Mouse (Mus musculus) bone marrow, adult 2 months (tissue): ENCODE measurements at regions not wholly inside any gene's neighbourhood (a gene's known extent, or its start where the extent isn't known, plus 50 kb on each side); places are given as distances from the start of the nearest gene placed in this dataset.
A peak's percentile ranks its signal among the peaks of the same experiment; 100 is the strongest.

Experiments
- H3K27ac ChIP-seq: fragments of 200-500 bp; 2 replicates; pipeline ENCODE4 v1.5.1; 2012; ENCODE audit warnings: low read depth, mild to moderate bottlenecking, control low read depth, inconsistent platforms, low read length; ENCODE audit not compliant: control insufficient read depth, poor library complexity, insufficient read depth
- H3K4me1 ChIP-seq: fragments of 200-500 bp; 2 replicates; pipeline ENCODE4 v1.6.1; 2011; ENCODE audit warnings: low read length; ENCODE audit not compliant: control insufficient read depth, insufficient read depth
- H3K4me3 ChIP-seq: fragments of 200-500 bp; replicated peaks from 2 replicates; pipeline ENCODE3; 2011; ENCODE audit warnings: mild to moderate bottlenecking, low read depth, low read length, control low read depth; ENCODE audit not compliant: control insufficient read depth
- CTCF ChIP-seq: fragments of 200-500 bp; IDR thresholded peaks from 2 replicates; pipeline ENCODE4 v1.5.1; 2011; ENCODE audit warnings: low read length, control low read depth; ENCODE audit not compliant: control insufficient read depth, insufficient read depth
- POLR2A ChIP-seq: fragments of 200-500 bp; IDR thresholded peaks from 2 replicates; pipeline ENCODE4 v1.6.1; 2011; ENCODE audit warnings: low read depth, mild to moderate bottlenecking, control low read depth, low read length, borderline replicate concordance; ENCODE audit not compliant: control insufficient read depth
- WGBS: fragments of 180-500 bp; shearing (Covaris S2); methylation state at CpG from one replicate; pipeline ENCODE4 v1.1.7; 2018; 5-methylcytosine and 5-hydroxymethylcytosine counted together

DNA sequence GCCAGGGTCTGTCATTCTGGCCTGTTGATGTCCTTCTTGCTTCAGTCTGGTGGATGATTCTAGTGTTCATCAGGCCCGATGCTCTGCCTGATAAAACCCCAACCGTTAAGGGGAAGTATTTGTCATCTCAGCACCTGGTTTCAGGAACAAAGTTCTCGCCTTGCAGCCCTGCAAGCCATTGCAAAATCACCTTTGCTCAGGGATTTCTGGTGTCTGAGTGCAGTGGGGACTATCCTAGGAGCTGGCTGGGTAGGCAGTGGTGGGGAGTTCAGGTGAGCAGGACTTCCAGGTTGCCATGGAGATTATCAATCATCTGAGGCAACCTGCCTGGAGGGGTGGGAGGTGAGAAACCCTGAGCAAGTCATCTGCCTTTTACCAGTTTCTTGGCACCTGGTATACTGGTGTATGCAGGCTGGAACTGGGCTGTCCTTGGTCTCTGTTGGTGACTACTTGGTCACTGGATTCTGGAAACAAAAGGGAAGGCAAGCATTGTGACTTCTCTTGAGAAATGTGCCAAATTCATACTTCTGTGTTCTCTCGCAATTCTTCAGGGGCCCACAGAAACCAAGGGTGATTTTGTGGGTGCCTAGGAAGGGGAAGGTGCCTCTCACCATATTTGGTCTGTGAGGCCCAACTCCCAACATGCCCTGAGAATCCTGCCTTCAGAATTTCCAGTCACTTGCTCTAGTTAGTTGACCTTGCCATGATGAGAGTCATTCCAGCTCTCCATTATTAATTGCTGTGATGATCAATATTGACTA, 154.7 kb upstream of the Id2 start:
- WGBS: 9% methylated on average over 4 of the region's 4 CpGs
- TF ChIP-seq CTCF (no peak), POLR2A (no peak)
- Histone ChIP-seq H3K4me3 (no peak overlapping the region), H3K27ac (peak overlapping the region; percentile 90), H3K4me1 (peaks cover 6% of the 10 kb centered on the region; the same call in 1 of the 2 replicates)

DNA sequence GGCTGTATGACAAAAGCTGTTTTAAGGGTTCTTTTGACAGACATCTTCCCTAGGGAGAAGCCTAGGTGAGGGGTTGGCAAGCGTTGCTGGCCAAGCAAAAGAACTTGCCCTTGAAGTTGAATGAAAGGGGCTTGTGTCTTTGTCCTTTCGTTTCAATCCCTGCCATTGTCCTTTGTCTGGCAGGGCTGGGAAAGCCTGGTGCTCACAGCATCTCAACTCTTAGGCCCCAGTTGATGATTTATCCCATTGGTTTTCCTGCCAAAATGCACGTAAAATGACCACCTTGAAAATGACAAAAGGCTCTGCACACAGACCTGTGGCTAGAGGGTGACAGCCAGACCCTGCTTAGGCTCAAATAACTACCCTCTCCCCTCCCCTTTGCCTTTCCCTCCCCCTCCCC, 153.9 kb upstream of the Id2 start:
- peaks cover 2% of the 10 kb centered on the region; the same call in 1 of the 2 replicates for H3K4me1 ChIP-seq
- no peak overlapping the region for H3K4me3 ChIP-seq
- peak overlapping the region; percentile 21 for H3K27ac ChIP-seq
- WGBS: 68% methylated on average over 3 of the region's 3 CpGs
- no peak for TF ChIP-seq POLR2A
- no peak for TF ChIP-seq CTCF

DNA sequence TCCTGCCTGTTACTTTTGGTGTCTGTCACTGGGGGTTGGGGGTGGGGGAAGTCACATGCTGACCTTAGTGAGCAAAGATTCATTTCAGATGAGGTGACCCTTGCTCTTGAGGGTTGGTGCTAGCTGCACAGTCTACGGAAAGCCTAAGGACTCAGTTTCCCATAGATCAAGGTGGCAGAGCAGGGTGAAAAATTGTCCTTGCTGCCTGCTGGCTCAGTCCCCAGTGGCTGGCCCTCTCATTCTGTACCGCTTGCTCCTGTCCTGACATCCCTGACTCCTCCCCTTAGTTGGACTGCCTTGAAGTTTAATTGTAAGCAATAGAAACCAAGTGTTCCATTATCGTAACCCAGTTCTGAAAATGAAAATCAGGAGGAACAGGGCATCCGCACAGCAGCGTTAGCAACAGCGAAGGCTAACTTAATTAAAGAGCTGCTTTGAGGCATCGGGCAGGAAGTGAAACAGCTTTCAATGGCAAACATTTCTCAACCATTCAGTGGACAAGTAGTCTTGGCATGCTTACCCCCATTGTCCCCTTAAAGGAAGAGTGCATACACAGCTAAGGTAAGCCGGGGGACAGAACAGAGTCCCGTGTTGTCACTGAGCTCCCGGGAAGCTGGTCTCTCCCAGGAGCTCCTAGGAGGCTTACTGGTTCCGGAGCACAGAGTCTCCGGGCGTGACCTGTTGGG, 151.9 kb upstream of the Id2 start:
- Histone ChIP-seq H3K4me3 (no peak overlapping the region), H3K4me1 (peaks cover 2% of the 10 kb centered on the region; the same call in 1 of the 2 replicates), H3K27ac (peak overlapping the region; percentile 39; the same call in 1 of the 2 replicates)
- WGBS: 57% methylated on average over 13 of the region's 13 CpGs
- TF ChIP-seq POLR2A: no peak
- TF ChIP-seq CTCF: no peak

DNA sequence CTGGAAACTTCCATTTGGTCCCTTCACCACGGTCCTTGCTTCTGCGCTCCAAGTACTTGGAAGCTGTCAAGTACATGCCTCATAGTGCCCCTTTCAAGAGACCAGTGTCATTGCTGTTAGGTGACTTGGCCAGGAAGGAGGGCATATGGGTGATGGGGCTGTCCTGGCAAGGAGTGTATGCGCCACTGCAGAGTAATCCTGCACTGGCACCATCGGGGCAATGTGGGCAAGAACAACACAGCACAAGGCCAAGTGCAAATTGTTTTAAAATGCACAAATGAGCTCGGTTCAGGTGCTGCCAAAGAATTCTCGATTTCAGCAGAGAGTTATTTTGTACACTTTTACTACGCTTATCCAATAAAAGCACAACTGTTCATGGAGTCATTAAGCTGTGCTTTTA, 149.6 kb upstream of the Id2 start:
- WGBS: 83% methylated on average over 7 of the region's 7 CpGs
- no peak for TF ChIP-seq CTCF
- TF ChIP-seq POLR2A: no peak
- Histone ChIP-seq H3K27ac (no peak overlapping the region), H3K4me1 (peaks cover 2% of the 10 kb centered on the region; the same call in 1 of the 2 replicates), H3K4me3 (no peak overlapping the region)

DNA sequence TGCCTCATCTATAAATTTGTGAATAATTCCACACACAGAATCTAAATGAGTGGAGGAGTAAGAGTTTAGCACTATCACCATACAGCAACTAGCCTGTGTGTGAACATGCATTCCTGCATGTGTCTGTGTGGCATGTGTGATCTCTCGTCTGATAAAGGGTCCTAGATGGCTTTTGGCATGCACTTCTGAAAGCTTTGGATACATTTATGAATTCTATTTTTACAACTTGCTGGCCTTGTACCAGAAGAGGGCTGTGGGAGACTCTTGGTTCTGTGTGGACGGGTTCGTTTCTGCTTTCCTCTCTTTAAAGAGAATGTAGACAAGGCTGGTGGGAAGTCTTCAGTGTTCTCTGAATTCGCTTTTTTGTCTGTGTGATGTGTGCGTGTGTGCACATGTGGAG, 148.7 kb upstream of the Id2 start:
- Histone ChIP-seq H3K4me1 (peaks cover 2% of the 10 kb centered on the region; the same call in 1 of the 2 replicates), H3K4me3 (no peak overlapping the region), H3K27ac (no peak overlapping the region)
- WGBS: 81% methylated on average over 5 of the region's 5 CpGs
- no peak for TF ChIP-seq CTCF
- no peak for TF ChIP-seq POLR2A

DNA sequence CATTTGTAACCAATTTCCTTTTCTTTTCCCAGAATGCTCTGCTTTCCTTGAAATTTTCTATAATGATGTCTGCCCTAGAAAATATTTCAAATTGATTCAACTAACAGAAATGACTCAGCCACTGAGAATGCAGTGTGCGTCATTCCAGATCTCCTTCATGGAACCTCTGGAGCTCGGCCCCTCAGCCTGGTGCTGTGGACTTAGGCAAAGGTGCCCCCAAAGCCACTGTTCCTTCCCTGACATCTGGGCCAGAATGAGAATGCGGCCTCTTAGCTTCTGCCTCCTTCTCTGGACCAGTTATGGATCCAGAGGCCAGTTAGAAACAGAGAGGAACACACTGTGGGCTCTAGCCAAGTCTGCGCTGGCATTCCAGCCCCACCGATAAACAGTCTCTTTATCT, 148.3 kb upstream of the Id2 start:
- H3K27ac ChIP-seq: no peak overlapping the region
- no peak overlapping the region for H3K4me3 ChIP-seq
- H3K4me1 ChIP-seq: peaks cover 3% of the 10 kb centered on the region; the same call in 1 of the 2 replicates
- TF ChIP-seq CTCF: no peak
- no peak for TF ChIP-seq POLR2A
- WGBS: 90% methylated on average over 5 of the region's 5 CpGs

DNA sequence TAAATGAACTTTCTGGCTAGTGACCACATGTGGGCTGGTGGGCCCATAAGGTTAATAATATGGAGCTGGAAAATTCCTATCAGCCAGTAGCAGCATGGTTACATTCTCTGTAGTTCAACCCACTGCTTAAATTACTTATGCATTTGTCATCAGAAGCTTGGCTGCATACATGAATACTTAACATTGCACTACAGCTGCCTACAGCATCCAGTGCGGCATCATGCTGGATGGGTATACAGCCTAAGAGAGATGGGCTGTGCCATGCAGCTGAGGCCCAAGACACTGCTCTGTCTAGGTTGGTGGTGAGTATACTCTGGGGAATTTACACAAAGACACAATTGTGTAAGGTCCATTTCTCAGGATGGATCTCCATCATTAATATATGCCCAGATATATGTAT, 147.7 kb upstream of the Id2 start:
- TF ChIP-seq CTCF (no peak), POLR2A (no peak)
- Histone ChIP-seq H3K4me1 (peaks cover 5% of the 10 kb centered on the region; the same call in 1 of the 2 replicates), H3K4me3 (no peak overlapping the region), H3K27ac (no peak overlapping the region)
- 94% methylated on average over 1 of the region's 1 CpGs for WGBS

DNA sequence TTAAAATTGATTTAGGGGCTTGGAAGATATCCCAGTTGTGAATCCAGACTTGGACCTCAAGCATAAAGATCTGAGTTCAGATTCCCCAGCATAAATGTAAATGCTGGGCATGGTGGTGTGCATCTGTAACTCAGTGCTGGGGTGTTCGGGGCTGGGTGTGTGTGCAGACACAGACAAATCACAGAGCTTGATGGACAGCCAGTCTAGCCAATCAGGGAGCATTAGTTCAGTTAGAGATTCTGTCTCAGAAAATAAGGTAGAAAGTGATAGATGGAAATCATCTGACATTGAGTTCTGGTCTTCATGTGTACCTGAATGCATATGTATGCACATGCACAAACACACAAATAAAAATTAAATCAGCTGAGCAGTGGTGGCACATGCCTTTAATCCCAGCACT, 147.0 kb upstream of the Id2 start:
- TF ChIP-seq CTCF (no peak), POLR2A (no peak)
- 61% methylated on average over 1 of the region's 1 CpGs for WGBS
- Histone ChIP-seq H3K4me1 (peaks cover 4% of the 10 kb centered on the region; the same call in 1 of the 2 replicates), H3K4me3 (no peak overlapping the region), H3K27ac (no peak overlapping the region)
